18 mouse cellular contexts compared by ENCODE assay signal in the genomic region with DNA sequence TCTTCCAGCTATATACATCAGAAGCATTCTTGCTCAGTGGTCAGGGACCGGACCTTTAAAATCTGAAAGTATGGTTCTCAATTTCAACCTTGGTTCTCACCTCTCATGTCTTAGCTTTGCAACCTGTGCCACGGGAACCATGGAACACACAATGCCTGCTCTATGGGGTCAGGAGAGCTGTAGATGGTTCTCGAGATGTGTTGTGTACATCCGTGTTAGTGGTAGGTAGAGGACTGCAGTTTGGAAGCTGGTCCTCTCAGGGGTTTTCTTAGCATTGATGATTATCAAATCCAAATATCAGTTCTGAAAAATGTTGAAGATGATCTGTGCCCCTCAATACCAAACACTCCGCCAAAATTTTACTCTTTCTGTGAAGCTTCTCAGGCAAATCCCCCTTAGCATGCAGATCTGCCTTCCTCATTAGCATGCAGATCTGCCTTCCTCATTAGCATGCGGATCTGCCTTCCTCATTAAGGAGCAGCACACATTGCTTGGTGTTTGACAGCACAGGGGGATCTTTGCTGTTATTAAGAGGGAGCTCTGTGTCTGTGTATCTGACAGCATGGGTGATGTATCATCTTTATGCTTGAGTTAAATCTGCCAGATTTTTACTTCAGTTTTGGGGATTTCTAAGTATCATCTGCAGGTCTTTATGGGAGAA. TPM values are rescaled to one million over a fixed set of nuclear protein-coding genes. Genes with fewer than 3 reads are reported as not detected.
A peak's percentile ranks its signal among the peaks of the same experiment; 100 is the strongest.
DNase-seq lines count a peak whose midpoint lies in the region; ATAC-seq lines count a peak whose summit lies in the region.
"Had no signal": no experiment of that assay in that cellular context is flagged by ENCODE, and none has a peak within 500 bp of the region (broad histone marks: within the 10 kb centered on the region; RNA-seq: fewer than 3 reads in every experiment).

No protein-coding gene starts in this region.

- H3K9ac ChIP-seq in hindbrain, embryonic 11.5 days (ENCODE audit: low read depth, low read length) = no peak overlapping the region
- H3K9ac ChIP-seq in forebrain, embryonic 12.5 days = no peak overlapping the region
- 0 out of 2 replicates have a peak overlapping the region, but pooled peaks have one; percentile 28 for H3K9ac ChIP-seq in hindbrain, embryonic 14.5 days
- H3K9ac ChIP-seq in midbrain, embryonic 16.5 days (ENCODE audit: low read depth, low read length) = no peak overlapping the region
- H3K9ac ChIP-seq: embryonic facial prominence, embryonic 12.5 days; heart, embryonic 15.5 days; liver, embryonic 15.5 days had no signal

- H3K27me3 ChIP-seq in hindbrain, embryonic 11.5 days (ENCODE audit: control insufficient read depth, insufficient read depth, low read length) = no peaks in the 10 kb centered on the region
- no peaks in the 10 kb centered on the region for H3K27me3 ChIP-seq in hindbrain, embryonic 10.5 days (ENCODE audit: insufficient read depth, poor library complexity, severe bottlenecking)
- no peaks in the 10 kb centered on the region for H3K27me3 ChIP-seq in forebrain, embryonic 12.5 days
- H3K27me3 ChIP-seq in hindbrain, embryonic 14.5 days (ENCODE audit: control insufficient read depth, insufficient read depth, low read length) = no peaks in the 10 kb centered on the region
- no peaks in the 10 kb centered on the region for H3K27me3 ChIP-seq in midbrain, embryonic 16.5 days (ENCODE audit: control insufficient read depth, insufficient read depth, low read depth, low read length)
- H3K27me3 ChIP-seq: embryonic facial prominence, embryonic 12.5 days; heart, embryonic 15.5 days had no signal

- H3K4me1 ChIP-seq in hindbrain, embryonic 11.5 days (replicated peaks; ENCODE audit: control insufficient read depth, insufficient read depth, low read length) = no peaks in the 10 kb centered on the region
- peaks cover 7% of the 10 kb centered on the region; the same call in 1 of the 2 replicates for H3K4me1 ChIP-seq in hindbrain, embryonic 10.5 days (replicated peaks)
- peaks cover 24% of the 10 kb centered on the region for H3K4me1 ChIP-seq in forebrain, embryonic 12.5 days
- peaks cover 12% of the 10 kb centered on the region; the same call in 1 of the 2 replicates for H3K4me1 ChIP-seq in hindbrain, embryonic 14.5 days (replicated peaks; ENCODE audit: control insufficient read depth, insufficient read depth, low read length)
- peaks cover 16% of the 10 kb centered on the region for H3K4me1 ChIP-seq in midbrain, embryonic 16.5 days (ENCODE audit: control insufficient read depth, insufficient read depth, low read length)
- H3K4me1 ChIP-seq: embryonic facial prominence, embryonic 12.5 days; heart, embryonic 15.5 days; liver, embryonic 15.5 days had no signal

- 61% methylated on average over 6 of the region's 6 CpGs for WGBS in hindbrain, embryonic 11.5 days
- 60% methylated on average over 6 of the region's 6 CpGs for WGBS in hindbrain, embryonic 10.5 days
- WGBS in forebrain, embryonic 12.5 days = 37% methylated on average over 6 of the region's 6 CpGs
- 39% methylated on average over 6 of the region's 6 CpGs for WGBS in hindbrain, embryonic 14.5 days
- 37% methylated on average over 6 of the region's 6 CpGs for WGBS in midbrain, embryonic 16.5 days

- no peak overlapping the region for H3K27ac ChIP-seq in hindbrain, embryonic 11.5 days (ENCODE audit: low read depth, low read length)
- no peak overlapping the region for H3K27ac ChIP-seq in hindbrain, embryonic 10.5 days
- peak overlapping the region; percentile 62; the same call in 1 of the 2 replicates for H3K27ac ChIP-seq in forebrain, embryonic 12.5 days
- H3K27ac ChIP-seq in hindbrain, embryonic 14.5 days = peak overlapping the region; percentile 66
- peak overlapping the region; percentile 76 for H3K27ac ChIP-seq in midbrain, embryonic 16.5 days (ENCODE audit: low read length)
- H3K27ac ChIP-seq: embryonic facial prominence, embryonic 12.5 days; heart, embryonic 15.5 days; liver, embryonic 15.5 days had no signal

- no peak overlapping the region for H3K4me3 ChIP-seq in hindbrain, embryonic 11.5 days (ENCODE audit: low read depth, low read length)
- no peak overlapping the region for H3K4me3 ChIP-seq in hindbrain, embryonic 10.5 days
- H3K4me3 ChIP-seq in forebrain, embryonic 12.5 days (replicated peaks) = no peak overlapping the region
- no peak overlapping the region for H3K4me3 ChIP-seq in hindbrain, embryonic 14.5 days (replicated peaks; ENCODE audit: low read length)
- H3K4me3 ChIP-seq in midbrain, embryonic 16.5 days (ENCODE audit: low read depth, low read length) = no peak overlapping the region
- H3K4me3 ChIP-seq: embryonic facial prominence, embryonic 12.5 days; heart, embryonic 15.5 days; liver, embryonic 15.5 days had no signal

- no peak overlapping the region for H3K4me2 ChIP-seq in hindbrain, embryonic 11.5 days (replicated peaks; ENCODE audit: low read depth, low read length)
- H3K4me2 ChIP-seq in forebrain, embryonic 12.5 days = no peak overlapping the region
- H3K4me2 ChIP-seq in hindbrain, embryonic 14.5 days (replicated peaks) = peak overlapping the region; percentile 1; the same call in 1 of the 2 replicates
- peak overlapping the region; percentile 28 for H3K4me2 ChIP-seq in midbrain, embryonic 16.5 days (ENCODE audit: low read length)
- H3K4me2 ChIP-seq: embryonic facial prominence, embryonic 12.5 days; heart, embryonic 15.5 days; liver, embryonic 15.5 days had no signal

- no peak for ATAC-seq in hindbrain, embryonic 11.5 days (ENCODE audit: low FRiP score)
- peak; percentile 91 for ATAC-seq in forebrain, embryonic 12.5 days (ENCODE audit: low FRiP score)
- ATAC-seq in hindbrain, embryonic 14.5 days (ENCODE audit: low FRiP score) = peak; percentile 78; the same call in 1 of the 2 replicates
- ATAC-seq in midbrain, embryonic 16.5 days = peak; percentile 92
- ATAC-seq: CD4-positive, CD25-positive, alpha-beta regulatory T cell, adult 4 months had no signal

- peak; percentile 14 for DNase-seq in hindbrain, embryonic 11.5 days (ENCODE audit: low spot score)
- no peak for DNase-seq in hindbrain, embryonic 10.5 days (ENCODE audit: low spot score)
- DNase-seq in hindbrain, embryonic 14.5 days (ENCODE audit: low spot score) = peak; percentile 48
- DNase-seq in embryo, embryonic 11 days = no peak
- DNase-seq in lung, postnatal 25 days (ENCODE audit: low spot score) = no peak
- DNase-seq in ovary, adult 18-20 months (ENCODE audit: low spot score) = no peak
- DNase-seq: cerebellum, adult 8-10 months; kidney, adult 2 months; kidney, postnatal 36 days; lung, postnatal 36 days had no signal

- H3K9me3 ChIP-seq in hindbrain, embryonic 11.5 days (ENCODE audit: control insufficient read depth, low read length) = no peaks in the 10 kb centered on the region
- no peaks in the 10 kb centered on the region for H3K9me3 ChIP-seq in hindbrain, embryonic 10.5 days
- no peaks in the 10 kb centered on the region for H3K9me3 ChIP-seq in forebrain, embryonic 12.5 days
- no peaks in the 10 kb centered on the region for H3K9me3 ChIP-seq in hindbrain, embryonic 14.5 days (ENCODE audit: control insufficient read depth, low read length)
- no peaks in the 10 kb centered on the region for H3K9me3 ChIP-seq in midbrain, embryonic 16.5 days (replicated peaks; ENCODE audit: control insufficient read depth, low read length, poor library complexity, severe bottlenecking)
- H3K9me3 ChIP-seq: embryonic facial prominence, embryonic 12.5 days; heart, embryonic 15.5 days; liver, embryonic 15.5 days had no signal

- H3K36me3 ChIP-seq in hindbrain, embryonic 11.5 days (ENCODE audit: control insufficient read depth, insufficient read depth, low read length) = no peaks in the 10 kb centered on the region
- H3K36me3 ChIP-seq in hindbrain, embryonic 10.5 days = no peaks in the 10 kb centered on the region
- H3K36me3 ChIP-seq in forebrain, embryonic 12.5 days (replicated peaks) = no peaks in the 10 kb centered on the region
- H3K36me3 ChIP-seq in hindbrain, embryonic 14.5 days (replicated peaks; ENCODE audit: control insufficient read depth, insufficient read depth) = no peaks in the 10 kb centered on the region
- H3K36me3 ChIP-seq in midbrain, embryonic 16.5 days (ENCODE audit: control insufficient read depth, insufficient read depth, low read length) = no peaks in the 10 kb centered on the region
- H3K36me3 ChIP-seq: embryonic facial prominence, embryonic 12.5 days; heart, embryonic 15.5 days; liver, embryonic 15.5 days had no signal

RNA-seq across cellular contexts. Expression of a gene that starts 20.8 kb away (rescaled TPM):
- polyA plus RNA-seq in hindbrain, embryonic 11.5 days (2014; fragmentation: Nextera tagmentation; extraction: Ambion mirVana) = not detected in 2 replicates
- not detected in 2 replicates for polyA plus RNA-seq in hindbrain, embryonic 10.5 days (2016; fragmentation: Nextera tagmentation; extraction: Ambion mirVana)
- polyA plus RNA-seq in forebrain, embryonic 12.5 days (2016; fragmentation: Nextera tagmentation; extraction: Ambion mirVana) = not detected in 2 replicates
- not detected in 2 replicates for polyA plus RNA-seq in hindbrain, embryonic 14.5 days (2014; fragmentation: Nextera tagmentation; extraction: Ambion mirVana)
- polyA plus RNA-seq in midbrain, embryonic 16.5 days (2015; fragmentation: Nextera tagmentation; extraction: Ambion mirVana) = not detected in 2 replicates
- polyA plus RNA-seq: CD4-positive, CD25-positive, alpha-beta regulatory T cell, adult 4 months; embryonic facial prominence, embryonic 12.5 days; heart, embryonic 15.5 days; kidney, adult 2 months; limb, embryonic 14.5 days; liver, embryonic 15.5 days; neural tube, embryonic 11.5 days had no signal

RNA-seq across cellular contexts. Expression of a gene that starts 21.3 kb away (rescaled TPM):
- not detected in 2 replicates for polyA plus RNA-seq in hindbrain, embryonic 11.5 days (2014; fragmentation: Nextera tagmentation; extraction: Ambion mirVana)
- polyA plus RNA-seq in hindbrain, embryonic 10.5 days (2016; fragmentation: Nextera tagmentation; extraction: Ambion mirVana) = not detected in 2 replicates
- not detected in 2 replicates for polyA plus RNA-seq in forebrain, embryonic 12.5 days (2016; fragmentation: Nextera tagmentation; extraction: Ambion mirVana)
- polyA plus RNA-seq in hindbrain, embryonic 14.5 days (2014; fragmentation: Nextera tagmentation; extraction: Ambion mirVana) = not detected in 2 replicates
- not detected in 2 replicates for polyA plus RNA-seq in midbrain, embryonic 16.5 days (2015; fragmentation: Nextera tagmentation; extraction: Ambion mirVana)
- polyA plus RNA-seq: CD4-positive, CD25-positive, alpha-beta regulatory T cell, adult 4 months; embryonic facial prominence, embryonic 12.5 days; heart, embryonic 15.5 days; neural tube, embryonic 11.5 days had no signal

RNA-seq across cellular contexts. Expression of a gene that starts 32.2 kb away (rescaled TPM):
- polyA plus RNA-seq in hindbrain, embryonic 11.5 days (2014; fragmentation: Nextera tagmentation; extraction: Ambion mirVana) = not detected in 2 replicates
- not detected in 2 replicates for polyA plus RNA-seq in hindbrain, embryonic 10.5 days (2016; fragmentation: Nextera tagmentation; extraction: Ambion mirVana)
- polyA plus RNA-seq in forebrain, embryonic 12.5 days (2016; fragmentation: Nextera tagmentation; extraction: Ambion mirVana) = not detected in 2 replicates
- not detected in 2 replicates for polyA plus RNA-seq in hindbrain, embryonic 14.5 days (2014; fragmentation: Nextera tagmentation; extraction: Ambion mirVana)
- polyA plus RNA-seq in midbrain, embryonic 16.5 days (2015; fragmentation: Nextera tagmentation; extraction: Ambion mirVana) = not detected in 2 replicates
- polyA plus RNA-seq: CD4-positive, CD25-positive, alpha-beta regulatory T cell, adult 4 months; embryonic facial prominence, embryonic 12.5 days; heart, embryonic 15.5 days; kidney, adult 2 months; limb, embryonic 14.5 days; liver, embryonic 15.5 days; neural tube, embryonic 11.5 days had no signal

RNA-seq across cellular contexts. Expression of a gene that starts 52.6 kb away (rescaled TPM):
- not detected in 2 replicates for polyA plus RNA-seq in hindbrain, embryonic 11.5 days (2014; fragmentation: Nextera tagmentation; extraction: Ambion mirVana)
- not detected in 2 replicates for polyA plus RNA-seq in hindbrain, embryonic 10.5 days (2016; fragmentation: Nextera tagmentation; extraction: Ambion mirVana)
- not detected in 2 replicates for polyA plus RNA-seq in forebrain, embryonic 12.5 days (2016; fragmentation: Nextera tagmentation; extraction: Ambion mirVana)
- polyA plus RNA-seq in hindbrain, embryonic 14.5 days (2014; fragmentation: Nextera tagmentation; extraction: Ambion mirVana) = not detected in 2 replicates
- polyA plus RNA-seq in midbrain, embryonic 16.5 days (2015; fragmentation: Nextera tagmentation; extraction: Ambion mirVana) = not detected in 2 replicates
- polyA plus RNA-seq: CD4-positive, CD25-positive, alpha-beta regulatory T cell, adult 4 months; embryonic facial prominence, embryonic 12.5 days; heart, embryonic 15.5 days; kidney, adult 2 months; limb, embryonic 14.5 days; liver, embryonic 15.5 days; neural tube, embryonic 11.5 days had no signal

Comparison
In these comparisons a context has a peak if more than half of its experiments do, and no peak if none do; other contexts are left out.
1. DNase-seq: peak in hindbrain, embryonic 11.5 days (single experiment) and hindbrain, embryonic 14.5 days (single experiment); none in hindbrain, embryonic 10.5 days (single experiment), embryo, embryonic 11 days (single experiment), lung, postnatal 25 days (single experiment) and ovary, adult 18-20 months (single experiment).
2. H3K27ac ChIP-seq: peak in forebrain, embryonic 12.5 days (single experiment), hindbrain, embryonic 14.5 days (single experiment) and midbrain, embryonic 16.5 days (single experiment); none in hindbrain, embryonic 11.5 days (single experiment) and hindbrain, embryonic 10.5 days (single experiment).
3. H3K4me2 ChIP-seq: peak in hindbrain, embryonic 14.5 days (single experiment) and midbrain, embryonic 16.5 days (single experiment); none in hindbrain, embryonic 11.5 days (single experiment) and forebrain, embryonic 12.5 days (single experiment).